Mouse (Mus musculus) heart, embryonic 16.5 days (tissue): ENCODE measurements around the gene Hoxb4. TPM values are rescaled to one million over a fixed set of nuclear protein-coding genes. Genes with fewer than 3 reads are reported as not detected.

Experiments
- ATAC-seq: fragments of 200-750 bp; cut with Nextera tagmentation; replicated peaks from 2 replicates; pipeline ENCODE4 v1.8.0; 2017; ENCODE audit warnings: moderate number of reproducible peaks; ENCODE audit not compliant: insufficient read depth, low FRiP score; ENCODE audit errors: extremely low read depth
- H3K27ac ChIP-seq: fragments of 300-500 bp; sonication (generic); 2 replicates; pipeline ENCODE4 v1.5.1; 2014; ENCODE audit warnings: mild to moderate bottlenecking, low read length, control low read depth, moderate library complexity
- H3K27me3 ChIP-seq: fragments of 300-500 bp; sonication (generic); 2 replicates; pipeline ENCODE4 v1.6.1; 2014; ENCODE audit warnings: low read length, mixed read lengths; ENCODE audit not compliant: control insufficient read depth, insufficient read depth
- H3K36me3 ChIP-seq: fragments of 300-500 bp; sonication (generic); 2 replicates; pipeline ENCODE4 v1.6.1; 2014; ENCODE audit not compliant: control insufficient read depth, insufficient read depth
- H3K4me1 ChIP-seq: fragments of 300-500 bp; sonication (generic); 2 replicates; pipeline ENCODE4 v1.6.1; 2014; ENCODE audit warnings: low read length, mixed read lengths; ENCODE audit not compliant: control insufficient read depth, insufficient read depth
- H3K4me2 ChIP-seq: fragments of 300-500 bp; sonication (generic); 2 replicates; pipeline ENCODE4 v1.6.1; 2014; ENCODE audit warnings: low read depth, mild to moderate bottlenecking, control low read depth, low read length
- H3K4me3 ChIP-seq: fragments of 300-500 bp; sonication (generic); 2 replicates; pipeline ENCODE4 v1.5.1; 2014; ENCODE audit warnings: mild to moderate bottlenecking, control low read depth, low read length
- H3K9ac ChIP-seq: fragments of 300-500 bp; sonication (generic); 2 replicates; pipeline ENCODE4 v1.6.1; 2014; ENCODE audit warnings: low read length, control low read depth
- H3K9me3 ChIP-seq: fragments of 300-500 bp; sonication (generic); replicated peaks from 2 replicates; pipeline ENCODE4 v1.6.1; 2016; ENCODE audit warnings: low read length; ENCODE audit not compliant: control insufficient read depth
- WGBS: fragments of 180-500 bp; shearing (Covaris S2); extraction: QIAGEN DNeasy Blood & Tissue Kit; methylation state at CpG from one replicate; pipeline ENCODE4 v1.1.7; 2014; 5-methylcytosine and 5-hydroxymethylcytosine counted together
- polyA plus RNA-seq: library from polyadenylated mRNA; unstranded; fragments of >200 nt; fragmentation: Nextera tagmentation; extraction: Ambion mirVana; gene quantifications from 2 replicates; pipeline ENCODE4 v1.2.1, GENCODE M21; 2015

Hoxb4 gene
- polyA plus RNA-seq, 1 experiment from 2014 or later = 0.28 TPM

- WGBS = 5% methylated on average over 38 of the region's 38 CpGs
- Histone ChIP-seq H3K4me3 (peak overlapping the region; percentile 40), H3K9me3 (no peaks in the 10 kb centered on the region), H3K9ac (peak overlapping the region; percentile 26; the same call in 1 of the 2 replicates), H3K36me3 (no peaks in the 10 kb centered on the region), H3K27ac (no peak overlapping the region), H3K4me1 (no peaks in the 10 kb centered on the region), H3K27me3 (peaks cover 100% of the 10 kb centered on the region), H3K4me2 (peak overlapping the region; percentile 53; the same call in 1 of the 2 replicates)
- no peak for ATAC-seq
Observed at GRCm38 (mm10) chr11:96304381-96305195, 13.5 kb upstream of the Hoxb4 start.

- Histone ChIP-seq H3K4me3 (no peak overlapping the region), H3K27ac (no peak overlapping the region), H3K9ac (no peak overlapping the region), H3K4me1 (no peaks in the 10 kb centered on the region), H3K9me3 (no peaks in the 10 kb centered on the region), H3K27me3 (peaks cover 100% of the 10 kb centered on the region), H3K4me2 (no peak overlapping the region; the same call in 1 of the 2 replicates), H3K36me3 (no peaks in the 10 kb centered on the region)
- 64% methylated on average over 6 of the region's 6 CpGs for WGBS
- no peak for ATAC-seq
Observed at GRCm38 (mm10) chr11:96305505-96306182, 12.4 kb upstream of the Hoxb4 start.

GRCm38 (mm10) chr11:96306183-96306907, 11.7 kb upstream of the Hoxb4 start:
- no peaks in the 10 kb centered on the region for H3K4me1 ChIP-seq
- H3K36me3 ChIP-seq = no peaks in the 10 kb centered on the region
- H3K9ac ChIP-seq = no peak overlapping the region
- H3K27ac ChIP-seq = no peak overlapping the region
- no peaks in the 10 kb centered on the region for H3K9me3 ChIP-seq
- WGBS = 31% methylated on average over 7 of the region's 7 CpGs
- ATAC-seq = no peak
- peaks cover 99% of the 10 kb centered on the region for H3K27me3 ChIP-seq
- no peak overlapping the region for H3K4me2 ChIP-seq
- no peak overlapping the region for H3K4me3 ChIP-seq

GRCm38 (mm10) chr11:96306908-96307269, 11.2 kb upstream of the Hoxb4 start:
- no peak overlapping the region for H3K27ac ChIP-seq
- H3K9ac ChIP-seq = no peak overlapping the region

GRCm38 (mm10) chr11:96308763-96309162, 9.3 kb upstream of the Hoxb4 start:
- 0 out of 2 replicates have a peak, but pooled peaks cover 2% of the 10 kb centered on the region for H3K4me1 ChIP-seq
- H3K4me3 ChIP-seq = no peak overlapping the region
- 35% methylated on average over 4 of the region's 4 CpGs for WGBS
- no peak overlapping the region for H3K4me2 ChIP-seq
- H3K27ac ChIP-seq = no peak overlapping the region
- peaks cover 96% of the 10 kb centered on the region for H3K27me3 ChIP-seq
- ATAC-seq = no peak
- H3K9me3 ChIP-seq = no peaks in the 10 kb centered on the region
- H3K36me3 ChIP-seq = no peaks in the 10 kb centered on the region
- no peak overlapping the region for H3K9ac ChIP-seq

More at GRCm38 (mm10) chr11:96306908-96307269, 11.2 kb upstream of the Hoxb4 start:
- no peak overlapping the region for H3K4me2 ChIP-seq
- no peak for ATAC-seq
- no peaks in the 10 kb centered on the region for H3K36me3 ChIP-seq
- H3K27me3 ChIP-seq = peaks cover 96% of the 10 kb centered on the region
- WGBS = 20% methylated on average over 13 of the region's 13 CpGs
- 0 out of 2 replicates have a peak, but pooled peaks cover 2% of the 10 kb centered on the region for H3K4me1 ChIP-seq
- no peaks in the 10 kb centered on the region for H3K9me3 ChIP-seq
- H3K4me3 ChIP-seq = no peak overlapping the region

- Histone ChIP-seq H3K27ac (no peak overlapping the region), H3K4me1 (0 out of 2 replicates have a peak, but pooled peaks cover 2% of the 10 kb centered on the region), H3K36me3 (no peaks in the 10 kb centered on the region), H3K27me3 (peaks cover 96% of the 10 kb centered on the region), H3K9ac (no peak overlapping the region), H3K4me2 (no peak overlapping the region), H3K9me3 (no peaks in the 10 kb centered on the region), H3K4me3 (no peak overlapping the region)
- ATAC-seq = no peak
- 24% methylated on average over 4 of the region's 4 CpGs for WGBS
Observed at GRCm38 (mm10) chr11:96309288-96309687, 8.8 kb upstream of the Hoxb4 start.

- no peak overlapping the region for H3K4me3 ChIP-seq
- no peak for ATAC-seq
- no peak overlapping the region for H3K9ac ChIP-seq
- no peaks in the 10 kb centered on the region for H3K9me3 ChIP-seq
- H3K4me1 ChIP-seq = 0 out of 2 replicates have a peak, but pooled peaks cover 2% of the 10 kb centered on the region
- no peak overlapping the region for H3K27ac ChIP-seq
- peak overlapping the region; percentile 6; the same call in 1 of the 2 replicates for H3K4me2 ChIP-seq
- H3K36me3 ChIP-seq = no peaks in the 10 kb centered on the region
- H3K27me3 ChIP-seq = peaks cover 95% of the 10 kb centered on the region
- 16% methylated on average over 20 of the region's 20 CpGs for WGBS
Observed at GRCm38 (mm10) chr11:96310183-96310938, 7.7 kb upstream of the Hoxb4 start.

- H3K4me1 ChIP-seq = 0 out of 2 replicates have a peak, but pooled peaks cover 2% of the 10 kb centered on the region
- H3K27ac ChIP-seq = no peak overlapping the region
- no peak for ATAC-seq
- peak overlapping the region; percentile 47 for H3K4me2 ChIP-seq
- peak overlapping the region; percentile 35 for H3K4me3 ChIP-seq
- H3K27me3 ChIP-seq = peaks cover 95% of the 10 kb centered on the region
- H3K9ac ChIP-seq = no peak overlapping the region
- 12% methylated on average over 6 of the region's 6 CpGs for WGBS
- H3K36me3 ChIP-seq = no peaks in the 10 kb centered on the region
- H3K9me3 ChIP-seq = no peaks in the 10 kb centered on the region
Observed at GRCm38 (mm10) chr11:96311097-96311496, 7.0 kb upstream of the Hoxb4 start.
